Mouse (Mus musculus): ENCODE data around the gene Esrrg. TPM values are rescaled to one million over a fixed set of nuclear protein-coding genes. Genes with fewer than 3 reads are reported as not detected.

The Esrrg gene
- total RNA-seq, 2 experiments from 2014 or later: 35.3 to 40.0 TPM

DNA sequence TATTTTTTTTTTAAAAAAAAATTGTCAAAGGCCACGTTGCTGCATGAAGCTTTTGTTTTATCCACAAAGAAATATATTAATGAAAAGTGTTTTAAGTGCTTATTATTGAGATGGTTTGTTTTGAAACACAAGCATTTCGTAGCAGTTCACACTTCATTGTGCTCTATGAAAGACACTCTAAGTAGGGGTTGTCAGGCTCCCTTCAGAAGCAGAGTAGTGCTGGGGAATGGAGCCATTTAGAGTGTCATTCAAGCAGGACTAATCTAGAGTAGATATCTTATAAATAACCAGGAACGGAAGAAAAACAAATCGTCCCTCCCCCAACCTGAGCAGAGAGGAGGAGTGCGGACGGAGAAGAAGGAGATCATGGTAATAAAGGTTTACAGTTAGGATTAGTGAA, 357.3 kb downstream of the Esrrg start:
- intact Hi-C loops (cut with DNase I): no loop called here
- no peak for DNase-seq

DNA sequence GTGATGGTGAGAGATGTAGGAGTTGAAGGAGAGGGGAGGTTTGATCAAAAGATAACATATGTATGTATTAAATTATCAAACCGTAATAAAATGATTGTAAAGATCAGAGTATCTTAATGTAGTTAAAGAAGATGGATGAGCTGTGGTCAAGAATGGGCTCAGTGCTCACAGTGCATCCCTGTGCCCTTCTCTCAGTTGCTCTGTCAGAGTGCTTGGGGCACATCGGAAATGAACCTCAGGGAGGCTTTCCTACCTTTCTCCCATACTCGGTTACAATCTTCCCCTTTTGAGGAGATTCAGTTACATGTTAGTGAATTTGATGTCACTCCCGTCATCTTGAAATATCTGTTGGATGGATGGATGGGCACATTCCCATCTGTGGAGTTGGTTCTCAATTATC, 359.8 kb downstream of the Esrrg start:
- DNase-seq: no peak
- intact Hi-C loops (cut with DNase I): no loop called here

DNA sequence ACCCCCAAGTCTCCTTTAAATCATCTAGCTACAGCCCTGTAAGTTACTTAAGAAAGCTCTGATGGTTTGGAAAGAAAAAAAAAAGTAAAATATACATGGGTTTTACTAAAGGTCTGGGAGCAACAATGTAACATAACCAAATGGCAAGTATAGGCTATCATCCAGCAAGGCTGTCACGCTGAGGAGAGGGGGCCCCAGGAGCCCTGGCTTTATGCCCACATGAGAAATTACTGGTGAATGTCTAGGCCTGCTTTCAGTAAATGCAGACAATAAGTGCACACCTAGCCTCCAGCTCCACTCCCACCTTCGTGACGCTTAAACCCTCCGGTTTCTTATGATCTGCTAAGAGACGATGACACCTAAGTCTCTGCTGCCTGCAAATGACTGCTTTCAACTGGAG, 360.9 kb downstream of the Esrrg start:
- no peak for DNase-seq
- intact Hi-C loops (cut with DNase I): no loop called here

DNA sequence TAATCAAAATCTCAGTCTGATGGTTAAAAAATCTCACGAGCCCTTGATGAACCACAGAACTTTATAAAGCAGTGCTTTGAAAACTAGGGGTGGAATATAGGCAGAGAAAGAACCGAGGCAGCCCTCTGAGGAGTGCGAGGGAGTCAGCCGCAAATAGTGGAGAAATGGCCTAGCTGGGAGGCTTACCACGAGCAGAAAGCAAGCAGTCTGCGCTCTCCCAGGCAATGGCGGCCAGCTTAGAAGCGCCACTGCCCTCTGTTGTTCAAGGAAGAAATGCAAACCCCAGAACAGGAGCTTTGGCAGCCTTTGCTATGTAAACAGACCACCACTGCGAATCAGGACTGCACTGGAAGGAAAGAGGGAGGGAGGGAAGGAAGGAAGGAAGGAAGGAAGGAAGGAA, 365.8 kb downstream of the Esrrg start:
- intact Hi-C loops (cut with DNase I): loop anchor here (5.0 to 10.0 kb wide), 5 partner anchors 62 to 840 kb away; partner anchors contain the start of gene Esrrg
- peak; percentile 63 to 66 for DNase-seq

DNA sequence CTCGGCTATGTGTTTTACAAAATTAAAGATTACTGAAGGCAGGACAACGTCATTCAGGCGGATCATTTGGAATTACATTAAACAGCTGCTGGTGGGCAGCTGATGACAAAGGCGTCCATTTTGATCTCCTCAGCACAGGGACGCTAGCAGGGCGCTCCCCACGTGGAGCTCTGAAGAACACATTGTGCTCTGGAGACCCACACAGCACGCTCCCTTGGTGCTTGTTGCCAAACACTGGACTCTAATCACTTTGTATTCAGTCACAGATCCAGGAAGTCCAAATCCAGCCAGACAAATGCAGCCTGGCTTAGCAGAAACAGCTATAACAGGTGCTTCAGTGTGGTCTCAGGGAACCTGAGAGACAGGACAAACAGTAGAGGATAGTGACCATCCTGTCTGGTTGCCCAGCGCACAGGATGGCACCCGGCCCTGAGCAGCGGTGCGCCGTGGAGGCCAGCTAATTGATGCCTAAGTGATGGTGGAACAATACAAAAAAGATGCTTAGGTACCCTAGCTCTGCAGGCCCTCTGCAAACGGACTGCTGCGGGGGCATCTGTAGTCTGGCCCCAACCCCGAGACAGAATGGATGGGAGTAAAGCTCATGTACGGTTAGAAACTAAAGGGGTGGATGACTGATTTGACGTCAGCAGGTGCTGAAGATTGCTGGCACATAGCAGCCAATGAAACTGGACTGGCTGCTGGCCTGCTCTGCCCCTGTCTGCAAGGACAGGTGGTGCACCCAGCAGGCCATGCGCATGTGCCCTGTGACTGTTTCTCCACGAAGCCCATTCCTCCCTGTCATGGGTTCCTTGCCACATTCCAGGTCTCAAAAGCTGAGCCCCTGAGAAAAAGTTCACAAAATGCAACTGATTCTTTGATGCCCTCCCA, 367.1 kb downstream of the Esrrg start:
- DNase-seq: no peak
- intact Hi-C loops (cut with DNase I): loop anchor here (10.0 kb wide), 3 partner anchors 191 to 841 kb away; partner anchors contain the start of gene Esrrg

DNA sequence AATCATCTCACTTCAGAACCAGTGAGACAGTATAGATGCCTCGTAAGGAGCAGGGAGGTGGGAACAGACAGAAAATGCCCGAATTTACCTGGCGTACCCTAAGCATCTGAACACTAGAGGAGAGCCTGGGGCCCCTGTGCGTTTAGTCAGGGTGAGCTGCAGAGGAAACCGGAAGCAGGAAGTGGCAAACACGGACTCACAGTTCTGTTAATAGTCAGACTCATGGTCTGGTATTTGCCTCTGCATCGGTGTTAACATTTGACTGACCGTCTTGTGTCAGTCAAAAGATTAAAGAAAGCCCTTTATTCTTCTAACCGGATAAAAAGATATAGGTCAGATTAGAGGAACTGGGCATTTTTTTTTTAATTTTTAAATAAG, 367.8 kb downstream of the Esrrg start:
- intact Hi-C loops (cut with DNase I): loop anchor here (10.0 kb wide), 3 partner anchors 192 to 842 kb away; partner anchors contain the start of gene Esrrg
- no peak for DNase-seq

DNA sequence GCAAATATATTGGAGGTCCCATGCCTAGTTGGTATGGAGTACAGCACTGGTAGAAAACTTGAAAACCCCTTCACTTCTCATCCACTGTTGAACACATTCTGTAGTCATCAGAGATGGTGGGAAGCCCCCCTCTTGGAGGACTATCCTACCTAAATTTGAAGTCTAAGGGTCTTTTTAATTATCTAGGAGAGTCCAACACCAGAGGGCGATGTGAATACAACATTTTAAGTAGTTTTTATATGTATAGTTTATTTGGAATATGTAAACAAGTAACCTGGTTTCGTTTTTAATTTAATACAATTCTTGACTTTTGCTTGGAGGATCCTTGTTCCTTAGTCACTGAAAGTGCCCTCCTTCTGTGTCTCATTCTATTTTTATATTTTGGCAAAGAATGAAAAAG, 372.4 kb downstream of the Esrrg start:
- no peak for DNase-seq
- intact Hi-C loops (cut with DNase I): loop anchor here (10.0 kb wide), 1 partner anchor 654 kb away; no protein-coding TSS in a partner anchor

DNA sequence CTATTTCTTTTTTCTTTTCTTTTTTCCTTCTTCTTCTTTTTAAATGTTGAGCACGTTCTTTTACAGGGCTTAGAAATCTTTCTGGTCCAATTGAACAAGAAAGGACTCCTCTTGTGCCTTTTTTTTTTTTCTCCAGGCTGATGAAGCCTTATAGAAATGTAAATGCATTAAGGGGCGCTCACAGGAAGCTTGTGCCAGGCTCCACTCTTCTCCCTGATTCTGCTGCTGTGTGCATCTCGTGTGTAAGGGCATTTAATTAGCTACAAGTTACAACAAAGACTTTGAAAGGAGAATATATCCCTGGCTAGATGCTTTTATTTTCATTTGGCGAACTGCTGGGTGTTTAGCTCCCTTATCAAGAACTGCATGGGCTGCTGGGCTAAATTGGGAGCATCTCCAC, 374.6 kb downstream of the Esrrg start:
- intact Hi-C loops (cut with DNase I): loop anchor here (10.0 kb wide), 1 partner anchor 652 kb away; no protein-coding TSS in a partner anchor
- DNase-seq: no peak

DNA sequence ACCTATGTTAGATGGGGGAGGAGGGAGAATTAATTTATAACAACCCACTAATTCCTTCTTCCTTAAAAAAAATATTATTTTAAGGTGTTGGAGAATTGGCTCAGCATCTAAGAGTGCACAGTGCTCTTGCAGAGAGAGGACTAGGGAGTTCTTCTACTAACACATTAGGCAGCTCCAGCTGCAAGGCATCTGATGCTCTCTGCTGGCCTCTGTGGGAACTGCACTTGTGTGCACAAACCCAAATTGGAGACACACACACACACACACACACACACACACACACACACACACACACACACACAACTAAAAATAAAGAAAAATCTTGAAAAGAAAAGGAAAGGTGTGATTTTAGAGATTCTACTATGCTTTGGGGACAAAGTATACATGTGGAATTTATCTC, 381.6 kb downstream of the Esrrg start:
- intact Hi-C loops (cut with DNase I): no loop called here
- no peak for DNase-seq

DNA sequence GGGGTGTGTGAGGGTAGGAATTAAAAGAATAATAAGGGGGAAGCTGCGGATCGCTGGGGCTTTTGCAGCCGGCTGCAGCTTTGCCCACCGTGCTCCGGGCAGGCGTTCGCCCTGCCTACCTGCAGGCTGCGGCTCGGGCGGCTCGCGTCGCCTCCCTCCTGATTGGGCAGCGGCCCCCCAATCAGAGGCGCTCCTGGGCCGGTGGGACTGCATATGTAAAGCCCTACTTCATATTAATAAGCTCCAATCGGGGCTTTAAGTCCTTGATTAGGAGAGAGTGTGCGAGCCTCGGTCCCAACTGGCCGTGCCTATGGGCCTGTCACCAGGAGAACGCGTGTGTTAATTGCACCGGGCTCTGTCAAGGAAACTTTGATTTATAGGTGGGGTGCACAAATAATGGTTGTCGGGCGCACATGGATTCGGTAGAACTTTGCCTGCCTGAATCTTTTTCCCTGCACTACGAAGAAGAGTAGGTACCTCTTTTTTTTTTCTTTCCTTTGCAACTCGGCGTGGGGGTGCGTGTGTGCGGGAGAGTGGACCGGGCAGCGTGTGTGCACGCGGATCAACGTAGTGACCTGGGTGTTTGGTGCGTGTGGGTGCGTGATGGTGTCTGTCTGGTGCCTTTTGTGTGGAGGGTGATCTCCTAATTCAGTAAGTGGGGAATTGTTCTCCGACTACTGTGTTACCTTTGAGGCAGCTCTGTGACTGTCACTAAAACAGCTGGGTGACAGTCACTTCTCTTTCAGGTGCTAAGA, 389.2 kb downstream of the Esrrg start:
- intact Hi-C loops (cut with DNase I): no loop called here
- peak; percentile 72 to 82 for DNase-seq

DNA sequence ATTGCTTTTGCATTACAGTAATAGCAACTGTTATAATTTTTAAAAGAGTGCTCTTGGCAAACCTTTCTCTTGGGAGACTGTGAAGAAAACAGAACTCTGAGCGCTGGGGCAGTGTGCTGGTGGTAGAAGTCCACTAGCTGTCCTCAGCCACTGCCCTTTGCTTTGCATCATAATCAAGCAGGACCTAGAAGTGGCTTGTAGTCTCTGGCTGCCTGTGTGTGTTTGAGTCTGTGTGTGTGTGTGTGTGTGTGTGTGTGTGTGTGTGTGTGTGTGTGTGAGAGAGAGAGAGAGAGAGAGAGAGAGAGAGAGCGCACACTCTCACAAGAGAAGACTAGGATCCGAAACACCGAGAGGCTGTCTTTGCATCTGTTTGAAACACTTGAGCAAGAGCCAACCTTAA, 390.5 kb downstream of the Esrrg start:
- intact Hi-C loops (cut with DNase I): no loop called here
- DNase-seq: no peak

DNA sequence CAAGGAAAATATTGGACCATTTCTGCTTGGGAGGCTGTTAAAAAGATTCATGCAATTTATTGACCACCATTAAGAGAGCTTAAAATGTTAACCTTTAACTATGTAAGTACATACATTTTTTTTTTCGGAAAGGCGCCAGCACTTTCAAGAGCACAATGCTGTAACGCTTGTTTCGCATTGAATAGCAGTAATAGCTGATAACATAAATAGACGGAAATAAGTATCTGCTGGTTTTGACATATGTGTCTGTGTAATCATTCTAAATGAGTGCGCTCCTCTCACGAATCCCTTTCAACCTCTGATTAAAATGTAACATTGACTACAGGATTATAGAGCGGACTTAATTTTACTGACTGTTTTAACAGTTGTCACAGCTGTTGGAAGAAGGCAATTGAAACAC, 391.6 kb downstream of the Esrrg start:
- intact Hi-C loops (cut with DNase I): no loop called here
- DNase-seq: no peak

DNA sequence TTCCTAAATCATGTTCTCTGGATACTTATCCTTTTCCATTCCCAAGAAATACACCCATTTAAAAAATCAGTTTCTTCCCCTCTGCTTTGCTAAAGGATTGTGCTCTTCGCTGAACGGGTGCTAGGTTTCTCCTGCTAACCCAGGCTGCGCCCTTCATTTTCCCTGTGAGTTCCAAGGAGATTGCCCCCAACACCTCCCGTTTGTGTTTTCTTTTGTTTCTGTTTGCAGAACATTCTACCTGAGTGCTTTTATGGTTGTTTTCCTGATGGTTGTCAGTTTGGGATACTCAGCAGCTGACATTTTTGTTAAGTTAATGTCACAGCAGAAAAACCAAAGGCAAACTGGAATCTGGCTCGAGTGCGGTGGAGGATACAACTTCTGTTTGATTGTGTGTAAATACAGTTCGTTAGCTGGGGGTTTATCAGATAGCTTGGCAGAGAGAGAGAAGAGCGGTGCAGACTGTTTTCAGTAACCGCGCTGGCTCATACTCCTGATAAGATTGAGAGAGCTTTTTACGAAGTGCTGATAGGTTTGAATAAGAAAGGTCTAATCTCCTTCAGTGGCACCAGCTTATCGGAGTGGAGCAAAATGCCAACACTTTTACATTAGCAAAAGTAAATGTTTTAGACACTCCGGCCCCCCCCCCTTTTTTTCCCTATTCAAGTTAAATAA, 398.4 kb downstream of the Esrrg start:
- intact Hi-C loops (cut with DNase I): no loop called here
- no peak for DNase-seq

DNA sequence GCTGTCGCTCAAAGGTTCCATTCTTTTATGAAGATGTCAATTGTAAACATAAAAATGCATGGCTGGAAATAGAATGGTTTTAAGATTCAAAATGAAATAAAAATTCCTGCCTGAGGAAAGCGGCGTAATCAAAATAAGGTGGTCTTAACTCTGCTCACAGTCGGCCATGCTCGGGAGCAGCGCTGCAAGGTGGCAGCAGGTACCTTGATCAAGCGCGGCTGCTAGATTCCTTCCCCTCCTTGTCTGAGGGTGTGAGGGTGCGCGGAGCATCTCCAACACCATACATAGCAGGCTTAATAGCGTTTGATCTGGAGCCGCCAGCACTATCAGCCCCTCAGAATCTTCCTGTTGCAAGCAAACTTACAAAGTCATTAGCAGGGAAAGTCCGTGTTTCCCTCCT, 399.9 kb downstream of the Esrrg start:
- intact Hi-C loops (cut with DNase I): no loop called here
- no peak for DNase-seq

DNA sequence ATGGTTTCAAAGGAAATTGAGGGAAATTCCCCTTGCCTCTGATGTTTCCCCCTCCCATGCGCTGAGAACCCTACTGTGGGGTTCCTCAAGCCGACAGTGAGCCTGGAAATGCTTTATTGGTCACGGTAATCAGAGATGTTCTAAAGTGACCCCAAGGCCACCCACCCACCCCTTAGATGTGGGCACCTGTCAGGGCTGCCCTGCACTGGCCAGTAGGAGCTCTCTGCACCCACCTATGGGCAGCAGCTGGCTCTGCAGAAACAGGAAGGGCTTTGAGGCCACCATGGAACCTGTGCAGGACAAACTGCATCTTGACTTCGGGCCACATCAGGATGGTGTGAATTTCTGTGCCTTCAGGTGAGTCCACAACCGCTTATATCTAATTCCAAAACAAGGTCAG, 401.3 kb downstream of the Esrrg start:
- intact Hi-C loops (cut with DNase I): no loop called here
- DNase-seq: no peak

DNA sequence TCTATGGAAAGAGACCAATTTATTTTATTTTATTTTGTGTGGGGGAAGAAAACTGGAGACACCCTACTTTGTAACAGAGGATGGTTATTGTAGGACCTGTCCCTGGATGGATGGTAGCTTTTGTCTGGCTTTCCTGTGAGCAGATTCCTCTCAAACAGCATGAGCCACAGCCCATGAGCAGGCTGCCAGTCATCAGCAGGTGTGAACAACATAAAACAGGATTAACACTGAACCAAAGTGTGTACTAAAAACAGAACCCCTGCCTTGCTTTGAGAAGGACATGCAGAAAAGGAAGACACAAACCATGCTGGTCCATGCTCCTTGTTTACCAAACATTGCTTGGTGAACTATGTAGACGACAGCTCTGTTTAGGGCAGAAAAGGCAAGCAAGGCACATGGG, 402.3 kb downstream of the Esrrg start:
- intact Hi-C loops (cut with DNase I): no loop called here
- peak; percentile 28 to 32 for DNase-seq

DNA sequence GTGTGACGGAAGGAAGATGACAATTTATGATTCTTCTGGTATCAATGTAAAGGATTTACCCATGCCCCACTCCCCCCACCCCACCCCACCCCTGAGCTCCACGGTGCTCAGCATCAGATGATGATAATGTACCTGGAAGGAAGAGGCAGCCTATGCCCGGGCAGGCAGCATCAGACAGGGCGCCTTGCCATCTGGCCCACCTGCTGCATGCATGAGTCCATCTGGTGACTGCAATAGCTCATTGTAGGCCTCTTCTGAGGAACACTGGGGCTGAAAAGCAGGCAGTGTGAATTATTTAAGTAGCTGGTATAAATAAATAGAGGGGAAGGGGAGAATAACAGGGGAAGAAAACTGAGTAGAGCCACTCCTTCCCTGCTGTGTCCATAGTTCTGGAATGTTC, 405.8 kb downstream of the Esrrg start:
- intact Hi-C loops (cut with DNase I): no loop called here
- no peak for DNase-seq

DNA sequence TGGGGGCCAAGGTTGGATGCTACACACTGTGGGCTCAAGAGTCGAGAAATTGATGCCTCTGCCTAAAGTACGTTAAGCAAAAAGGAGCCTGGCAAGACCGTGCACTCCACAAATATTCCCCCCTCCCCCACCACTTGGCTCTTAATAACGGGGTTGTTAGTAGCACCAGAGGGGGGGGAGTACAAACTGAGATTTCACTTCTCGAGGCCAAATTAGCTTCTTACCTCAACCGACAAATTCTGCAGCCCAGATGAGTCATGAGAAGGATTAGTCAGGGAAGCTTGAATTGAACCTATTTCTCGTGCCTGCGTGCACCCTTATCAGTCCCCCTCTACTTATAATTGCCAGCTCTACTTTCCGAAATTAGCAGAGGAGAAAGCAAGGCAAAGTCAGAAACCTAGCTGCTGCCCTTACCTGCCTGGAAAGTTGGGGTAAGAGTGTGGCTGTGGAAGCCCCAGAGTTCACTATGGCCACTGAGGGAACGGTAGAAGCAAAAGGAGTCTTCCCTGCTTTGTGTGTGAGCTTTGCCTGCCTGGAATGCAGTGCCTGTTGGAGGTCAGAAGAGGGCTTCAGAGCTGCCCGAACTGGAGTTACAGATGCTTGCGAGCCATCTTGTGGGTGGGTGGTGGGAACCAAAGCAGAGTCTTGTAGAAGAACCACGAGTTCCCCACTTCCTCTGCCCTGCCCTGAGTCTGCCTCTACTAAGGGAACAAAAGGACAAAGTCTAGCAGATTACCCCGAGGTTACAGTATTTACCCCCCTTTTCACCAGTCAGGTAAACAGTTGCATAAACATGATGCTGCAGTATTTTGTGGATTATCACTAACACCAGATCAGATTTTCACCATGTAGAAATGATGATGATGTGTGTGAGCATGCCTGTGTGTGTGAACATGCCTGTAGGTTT, 409.6 kb downstream of the Esrrg start:
- intact Hi-C loops (cut with DNase I): loop anchor here (5.0 kb wide), 1 partner anchor 99 kb away; no protein-coding TSS in a partner anchor
- DNase-seq: peak; percentile 39 to 47

DNA sequence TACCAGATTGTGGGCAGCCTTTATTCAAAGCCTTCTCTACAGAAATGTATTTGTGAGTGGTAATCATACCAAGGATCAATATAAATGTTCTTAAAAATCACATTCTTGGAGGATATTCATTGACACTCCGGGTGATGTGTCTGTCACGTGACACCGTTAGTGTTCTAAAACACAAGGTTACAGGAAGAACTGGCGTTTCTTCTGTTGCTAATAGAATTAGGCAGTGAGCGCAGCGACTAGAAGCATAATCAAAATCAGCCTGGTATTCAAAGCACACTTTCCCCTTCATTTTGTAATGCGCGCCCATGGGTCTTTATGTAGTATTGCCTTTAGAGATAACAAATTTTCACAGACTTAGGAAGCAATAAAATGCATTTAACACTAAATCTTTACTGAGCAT, 420.6 kb downstream of the Esrrg start:
- intact Hi-C loops (cut with DNase I): no loop called here
- no peak for DNase-seq

DNA sequence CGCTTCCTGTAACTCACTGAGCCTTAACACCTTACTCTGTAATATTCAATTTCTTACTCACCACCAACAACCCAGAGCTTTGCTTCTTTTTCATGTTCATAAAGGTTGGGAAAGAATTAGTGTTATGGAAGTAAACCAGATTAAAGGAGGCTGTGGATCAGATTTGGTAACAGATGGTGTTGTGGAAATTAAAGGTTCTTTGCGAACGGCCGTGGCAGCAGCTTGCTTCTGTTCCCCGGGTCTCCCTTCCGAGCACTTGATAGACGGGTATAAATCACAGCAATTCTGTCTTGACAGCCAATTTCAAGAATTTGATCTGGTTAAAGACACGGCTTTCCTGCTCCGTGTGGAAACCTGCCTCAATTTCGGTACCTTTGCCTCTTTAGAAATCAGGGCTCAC, 421.5 kb downstream of the Esrrg start:
- DNase-seq: no peak
- intact Hi-C loops (cut with DNase I): no loop called here

All from heart, postnatal 10 days (tissue).